Mouse (Mus musculus) urinary bladder, postnatal 36 days (tissue): ENCODE data around the gene C530025M09Rik.

ENCODE experiments used
- DNase-seq, 2 experiments: peaks; one replicate each; pipeline ENCODE4 v3.0.0; 2022; ENCODE audit warnings: low spot score in 2 of 2, mixed read lengths in 1 of 2

Gene C530025M09Rik

GRCm38 (mm10) chr2:149804599-149805140 is 26.3 kb downstream of the C530025M09Rik start:
- DNase-seq = no peak

- no peak for DNase-seq
Measured at GRCm38 (mm10) chr2:149798613-149799012, 32.4 kb downstream of the C530025M09Rik start.
